33 mouse cellular contexts compared by ENCODE assay signal in the genomic region with DNA sequence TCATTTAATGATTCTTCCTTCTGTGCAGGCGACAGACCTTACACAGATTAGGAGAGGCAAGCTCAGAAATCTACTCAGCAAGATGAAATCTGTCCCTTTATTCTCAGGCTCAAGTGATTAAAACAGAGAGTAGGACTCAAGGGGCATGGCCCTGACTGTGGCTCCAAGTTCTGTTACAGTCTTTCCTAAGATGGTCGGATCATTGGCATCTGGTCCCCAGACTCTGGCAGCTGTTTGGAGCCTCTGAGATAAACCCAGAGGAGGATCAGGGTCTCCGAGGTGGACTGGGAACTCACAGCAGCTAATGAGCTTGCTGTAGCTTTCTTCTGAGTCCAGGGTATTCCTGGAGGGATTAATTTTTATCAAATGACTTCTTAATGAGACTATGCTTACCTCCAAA. TPM values are rescaled to one million over a fixed set of nuclear protein-coding genes. Genes with fewer than 3 reads are reported as not detected.
"Had no signal": no experiment of that assay in that cellular context is flagged by ENCODE, and none has a peak within 500 bp of the region (broad histone marks: within the 10 kb centered on the region; RNA-seq: fewer than 3 reads in every experiment).

No protein-coding gene starts in this region.

- H3K27me3 ChIP-seq: heart, embryonic 13.5 days; heart, embryonic 15.5 days; hindbrain, embryonic 13.5 days; hindbrain, embryonic 15.5 days; kidney, embryonic 15.5 days; limb, embryonic 13.5 days; limb, embryonic 15.5 days; liver, embryonic 12.5 days had no signal

- H3K4me3 ChIP-seq: heart, embryonic 10.5 days; heart, embryonic 13.5 days; heart, embryonic 15.5 days; hindbrain, embryonic 13.5 days; hindbrain, embryonic 15.5 days; kidney, embryonic 15.5 days; layer of hippocampus, adult 2 months; left cerebral cortex, adult 2 months; limb, embryonic 13.5 days; limb, embryonic 15.5 days; liver, embryonic 12.5 days had no signal

- H3K36me3 ChIP-seq: heart, embryonic 10.5 days; heart, embryonic 13.5 days; heart, embryonic 15.5 days; hindbrain, embryonic 13.5 days; hindbrain, embryonic 15.5 days; kidney, embryonic 15.5 days; limb, embryonic 13.5 days; limb, embryonic 15.5 days; liver, embryonic 12.5 days had no signal

- H3K9ac ChIP-seq: heart, embryonic 13.5 days; heart, embryonic 15.5 days; hindbrain, embryonic 13.5 days; hindbrain, embryonic 15.5 days; kidney, embryonic 15.5 days; limb, embryonic 13.5 days; limb, embryonic 15.5 days; liver, embryonic 12.5 days; liver, embryonic 14.5 days had no signal

- ATAC-seq: hindbrain, postnatal 0 days; intestine, embryonic 16.5 days; liver, embryonic 12.5 days had no signal

- H3K9me3 ChIP-seq: heart, embryonic 10.5 days; heart, embryonic 13.5 days; heart, embryonic 15.5 days; hindbrain, embryonic 13.5 days; hindbrain, embryonic 15.5 days; kidney, embryonic 15.5 days; limb, embryonic 13.5 days; limb, embryonic 15.5 days; liver, embryonic 12.5 days had no signal

- H3K4me2 ChIP-seq: heart, embryonic 13.5 days; heart, embryonic 15.5 days; hindbrain, embryonic 13.5 days; hindbrain, embryonic 15.5 days; kidney, embryonic 15.5 days; limb, embryonic 13.5 days; limb, embryonic 15.5 days; liver, embryonic 12.5 days had no signal

- H3K27ac ChIP-seq: heart, embryonic 10.5 days; heart, embryonic 13.5 days; heart, embryonic 15.5 days; hindbrain, embryonic 13.5 days; hindbrain, embryonic 15.5 days; hindbrain, postnatal 0 days; kidney, embryonic 15.5 days; layer of hippocampus, adult 2 months; left cerebral cortex, adult 2 months; limb, embryonic 13.5 days; limb, embryonic 15.5 days; liver, embryonic 12.5 days; liver, embryonic 14.5 days had no signal

- H3K4me1 ChIP-seq: heart, embryonic 13.5 days; heart, embryonic 15.5 days; kidney, embryonic 15.5 days; liver, embryonic 12.5 days had no signal

- DNase-seq: gastrocnemius, postnatal 14 days; gastrocnemius, postnatal 36 days; heart, adult 18-20 months; heart, postnatal 14 days; heart, postnatal 36 days; kidney, adult 11 months; kidney, adult 2 months; kidney, adult 9 months; kidney, postnatal 10 days; kidney, postnatal 25 days; kidney, postnatal 4 days; left cerebral cortex, postnatal 4 days had no signal

RNA-seq across cellular contexts. Expression of a gene that starts 51.7 kb away (rescaled TPM):
- total RNA-seq: gastrocnemius, adult 18-20 months; gastrocnemius, adult 8-10 months; gastrocnemius, postnatal 14 days; gastrocnemius, postnatal 36 days; heart, adult 18-20 months; heart, adult 8-10 months; heart, postnatal 14 days; heart, postnatal 36 days; hematopoietic stem cell, adult 5-6 weeks; liver, adult 2 months had no signal
- polyA plus RNA-seq: gonadal fat pad, adult 2 months; heart, postnatal 0 days; liver, adult 2 months had no signal
